ENCODE assay signal across 8 mouse cellular contexts in the genomic region with DNA sequence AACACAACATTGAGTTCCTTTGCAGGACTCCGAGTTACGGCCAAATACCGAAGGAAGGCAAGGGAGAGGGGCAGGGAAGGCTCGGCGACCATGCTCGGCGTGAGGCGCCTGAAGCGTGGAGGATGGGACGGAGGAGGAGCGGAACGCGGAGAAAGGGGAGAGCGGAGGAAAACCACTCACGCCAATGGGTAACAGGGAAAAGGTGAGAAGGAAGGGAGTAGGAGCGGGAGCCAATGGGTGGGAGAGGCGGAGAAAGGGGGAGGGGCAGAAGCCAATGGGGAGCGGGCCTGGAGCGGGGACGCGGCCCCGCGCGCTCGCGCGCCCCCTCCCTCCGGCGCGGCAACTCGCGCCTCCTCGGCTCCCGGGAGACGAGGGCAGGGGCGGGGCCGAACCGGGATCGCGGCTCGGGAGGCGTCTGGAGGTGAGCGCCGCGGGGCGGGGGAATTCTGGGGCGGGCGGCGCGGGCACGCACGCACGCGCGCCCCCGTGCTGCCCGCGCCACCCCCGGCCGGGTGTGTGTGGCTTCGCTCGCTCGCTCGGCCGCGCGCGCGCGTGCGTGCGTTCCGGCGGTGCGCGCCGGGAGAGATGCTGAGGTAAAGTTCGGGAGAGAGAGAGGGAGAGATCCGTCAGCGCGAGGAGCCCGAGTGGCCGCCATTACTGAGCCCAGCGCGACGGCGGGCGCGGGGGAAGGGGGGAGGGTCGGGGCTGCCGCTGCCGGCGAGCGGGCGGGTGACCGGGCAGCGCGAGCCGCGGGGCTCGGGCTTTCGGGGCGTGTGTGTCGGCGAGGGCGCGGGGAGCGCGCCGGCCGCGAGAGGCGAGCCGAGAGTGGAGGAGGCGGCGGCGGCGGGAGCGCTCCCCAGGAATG. TPM values are rescaled to one million over a fixed set of nuclear protein-coding genes. Genes with fewer than 3 reads are reported as not detected.
A peak's percentile ranks its signal among the peaks of the same experiment; 100 is the strongest.
DNase-seq lines count a peak whose midpoint lies in the region; ATAC-seq and TF ChIP-seq lines count a peak whose summit lies in the region.

A gene (plus strand): TSS at position 517 of the 865 bp plus-strand sequence.

- H3K9me3 ChIP-seq in embryonic facial prominence, embryonic 15.5 days (replicated peaks) = no peaks in the 10 kb centered on the region
- no peaks in the 10 kb centered on the region for H3K9me3 ChIP-seq in limb, embryonic 14.5 days (ENCODE audit: control insufficient read depth, low read length)
- no peaks in the 10 kb centered on the region for H3K9me3 ChIP-seq in midbrain, postnatal 0 days (ENCODE audit: low read length)

- under 1% methylated on average over 102 of the region's 119 CpGs for WGBS in bone marrow, adult 2 months
- WGBS in embryonic facial prominence, embryonic 15.5 days = under 1% methylated on average over 74 of the region's 119 CpGs
- WGBS in limb, embryonic 14.5 days = 5% methylated on average over 32 of the region's 119 CpGs
- 0% methylated on average over 39 of the region's 119 CpGs for WGBS in midbrain, postnatal 0 days

- peak within 1 kb of the TSS; percentile 92 for H3K9ac ChIP-seq in embryonic facial prominence, embryonic 15.5 days
- peak within 1 kb of the TSS; percentile 99 for H3K9ac ChIP-seq in limb, embryonic 14.5 days (ENCODE audit: low read depth, low read length, severe bottlenecking)
- peak within 1 kb of the TSS; percentile 99 for H3K9ac ChIP-seq in midbrain, postnatal 0 days (replicated peaks; ENCODE audit: low read length, poor library complexity, severe bottlenecking)

- H3K36me3 ChIP-seq in embryonic facial prominence, embryonic 15.5 days = no peaks in the 10 kb centered on the region
- H3K36me3 ChIP-seq in limb, embryonic 14.5 days (ENCODE audit: control insufficient read depth, insufficient read depth, low read length) = no peaks in the 10 kb centered on the region
- H3K36me3 ChIP-seq in midbrain, postnatal 0 days (ENCODE audit: insufficient read depth, low read length) = no peaks in the 10 kb centered on the region

- no peaks in the 10 kb centered on the region for H3K27me3 ChIP-seq in embryonic facial prominence, embryonic 15.5 days
- no peaks in the 10 kb centered on the region for H3K27me3 ChIP-seq in limb, embryonic 14.5 days (ENCODE audit: control insufficient read depth, insufficient read depth, low read length)
- no peaks in the 10 kb centered on the region for H3K27me3 ChIP-seq in midbrain, postnatal 0 days (ENCODE audit: insufficient read depth, low read length)

- DNase-seq in 416B (ENCODE audit: low read depth) = peak; percentile 90
- DNase-seq in heart, adult 8-10 months (ENCODE audit: low spot score) = peak; percentile 94
- peak; percentile 97 for DNase-seq in kidney, adult 9 months
- DNase-seq in limb, embryonic 14.5 days (ENCODE audit: low spot score) = peak; percentile 95
- DNase-seq in midbrain, postnatal 0 days (ENCODE audit: low spot score) = peak; percentile 97
- DNase-seq in spleen, postnatal 14 days (ENCODE audit: low spot score in 2 of 2) = peak; percentile 27 to 43

- ATAC-seq in embryonic facial prominence, embryonic 15.5 days (ENCODE audit: insufficient number of reproducible peaks, low FRiP score, low TSS enrichment, low read depth) = peak; percentile 98
- peak; percentile 93 for ATAC-seq in limb, embryonic 14.5 days (ENCODE audit: low FRiP score, low read depth)
- peak; percentile 97 for ATAC-seq in midbrain, postnatal 0 days (ENCODE audit: low FRiP score)

- H3K4me3 ChIP-seq in bone marrow, adult 2 months (replicated peaks; ENCODE audit: control insufficient read depth, low read depth, low read length) = peak within 1 kb of the TSS; percentile 62
- H3K4me3 ChIP-seq in embryonic facial prominence, embryonic 15.5 days (replicated peaks) = peak within 1 kb of the TSS; percentile 99
- H3K4me3 ChIP-seq in limb, embryonic 14.5 days (replicated peaks; ENCODE audit: low read length) = peak within 1 kb of the TSS; percentile 97
- H3K4me3 ChIP-seq in midbrain, postnatal 0 days (ENCODE audit: low read depth, low read length) = peak within 1 kb of the TSS; percentile 83

- TF ChIP-seq POLR2A in bone marrow, adult 2 months (IDR thresholded peaks at IDR 0.05; ENCODE audit: borderline replicate concordance, control insufficient read depth, low read depth, low read length) = no peak; the same call in 1 of the 2 replicates
- peak; percentile 99 for TF ChIP-seq POLR2A in limb, embryonic 14.5 days (IDR thresholded peaks at IDR 0.05; ENCODE audit: borderline replicate concordance, extremely low read depth, insufficient read depth, insufficient read length)

- no peak for TF ChIP-seq CTCF in bone marrow, adult 2 months (IDR thresholded peaks at IDR 0.05; ENCODE audit: control insufficient read depth, insufficient read depth, low read length)
- TF ChIP-seq CTCF in midbrain, postnatal 0 days (IDR thresholded peaks at IDR 0.05) = no peak

- H3K4me2 ChIP-seq in embryonic facial prominence, embryonic 15.5 days (replicated peaks) = peak within 1 kb of the TSS; percentile 58
- peak within 1 kb of the TSS; percentile 52 for H3K4me2 ChIP-seq in limb, embryonic 14.5 days (replicated peaks; ENCODE audit: low read depth, low read length, severe bottlenecking)
- H3K4me2 ChIP-seq in midbrain, postnatal 0 days (ENCODE audit: low read depth, low read length, poor library complexity, severe bottlenecking) = peak within 1 kb of the TSS; percentile 79

- H3K4me1 ChIP-seq in bone marrow, adult 2 months (ENCODE audit: control insufficient read depth, insufficient read depth, low read length) = no peaks in the 10 kb centered on the region
- H3K4me1 ChIP-seq in embryonic facial prominence, embryonic 15.5 days = no peaks in the 10 kb centered on the region
- H3K4me1 ChIP-seq in limb, embryonic 14.5 days (ENCODE audit: control insufficient read depth, insufficient read depth, low read length) = peaks cover 4% of the 10 kb centered on the region; the same call in 1 of the 2 replicates
- peaks cover 3% of the 10 kb centered on the region; the same call in 1 of the 2 replicates for H3K4me1 ChIP-seq in midbrain, postnatal 0 days (ENCODE audit: insufficient read depth, low read length)

- H3K27ac ChIP-seq in bone marrow, adult 2 months (ENCODE audit: control insufficient read depth, insufficient read depth, low read depth, low read length, poor library complexity) = peak within 1 kb of the TSS; percentile 63; the same call in 1 of the 2 replicates
- peak within 1 kb of the TSS; percentile 100 for H3K27ac ChIP-seq in embryonic facial prominence, embryonic 15.5 days (replicated peaks)
- peak within 1 kb of the TSS; percentile 100 for H3K27ac ChIP-seq in limb, embryonic 14.5 days (replicated peaks; ENCODE audit: low read depth, low read length)
- H3K27ac ChIP-seq in midbrain, postnatal 0 days (ENCODE audit: low read depth, low read length) = peak within 1 kb of the TSS; percentile 99

RNA-seq across cellular contexts. Expression of the gene that starts here (rescaled TPM):
- 2.4 and 7.8 TPM in 2 replicates for polyA plus RNA-seq in bone marrow, adult 2 months (2011; ENCODE audit: insufficient read depth, insufficient read length, low replicate concordance, missing spikeins)
- polyA plus RNA-seq in embryonic facial prominence, embryonic 15.5 days (2015; fragmentation: Nextera tagmentation; extraction: Ambion mirVana) = 41.6 and 46.8 TPM in 2 replicates
- 10 to 100 TPM; 69.3 to 74.4 (median 71.9) TPM for total RNA-seq in heart, adult 8-10 months (2022)
- polyA plus RNA-seq in limb, embryonic 14.5 days (2012; rRNA removed) = 23.7 and 27.1 TPM in 2 replicates
- 56.8 and 58.4 TPM in 2 replicates for polyA plus RNA-seq in limb, embryonic 14.5 days (2014; fragmentation: Nextera tagmentation; extraction: Ambion mirVana)
- 74.0 and 87.7 TPM in 2 replicates for total RNA-seq in midbrain, postnatal 0 days (2014; rRNA removed)
- polyA plus RNA-seq in midbrain, postnatal 0 days (2015; fragmentation: Nextera tagmentation; extraction: Ambion mirVana) = 28.6 and 34.6 TPM in 2 replicates

Comparison
In these comparisons a context has a peak if more than half of its experiments do, and no peak if none do; other contexts are left out.
1. Peak in every context shown above with its lines: DNase-seq, ATAC-seq, H3K4me3 ChIP-seq and H3K27ac ChIP-seq.
2. DNase-seq: peak in every context shown above with its lines; median percentile 97 in kidney, adult 9 months; 97 in midbrain, postnatal 0 days; 95 in limb, embryonic 14.5 days; 94 in heart, adult 8-10 months; 90 in 416B; 35 in spleen, postnatal 14 days.